Mouse (Mus musculus): ENCODE results near the gene D630003M21Rik.

DNA sequence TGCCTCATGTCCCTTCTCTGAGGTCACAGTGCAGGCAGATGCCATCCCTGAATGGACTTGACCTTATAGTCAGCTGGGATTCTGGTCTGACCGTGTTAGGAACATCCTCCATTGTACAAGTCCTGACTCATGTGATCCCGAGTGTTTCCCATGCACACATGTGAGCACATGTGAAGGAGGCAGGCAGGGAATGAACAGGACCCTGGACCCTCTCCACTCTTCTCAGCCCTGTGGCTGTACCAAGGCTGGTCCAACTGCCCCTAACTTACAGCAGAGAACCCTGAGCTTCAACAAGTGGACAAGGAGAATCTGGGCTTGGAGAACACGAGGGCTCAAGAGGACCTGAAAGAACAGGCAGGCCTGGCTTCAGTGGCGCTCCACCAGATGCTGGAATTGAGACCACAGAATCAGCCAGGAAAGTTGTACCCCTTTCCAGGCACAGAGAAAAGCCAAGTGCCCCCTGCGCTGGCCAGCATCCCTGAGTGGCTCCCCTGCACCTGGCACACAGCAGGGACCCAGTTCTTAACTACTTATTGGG lies 83.4 kb downstream of the D630003M21Rik start:
- no peak for TF ChIP-seq POLR2A (IDR thresholded peaks at IDR 0.05; ENCODE audit: insufficient read length, low read depth)
- no peak for TF ChIP-seq MYOG (IDR thresholded peaks at IDR 0.05; ENCODE audit: control insufficient read depth in 1 of 3, insufficient read depth in 1 of 3, insufficient read length in 2 of 3, low read depth in 2 of 3)
- no peak for TF ChIP-seq USF1 (IDR thresholded peaks at IDR 0.05; ENCODE audit: low read depth)
- TF ChIP-seq CEBPB (IDR thresholded peaks at IDR 0.05; ENCODE audit: insufficient read depth, poor library complexity, severe bottlenecking), result no peak
- TF ChIP-seq E2F4 (IDR thresholded peaks at IDR 0.05; ENCODE audit: insufficient read depth), result no peak
- TF ChIP-seq TCF12 (IDR thresholded peaks at IDR 0.05; ENCODE audit: insufficient read depth, poor library complexity, severe bottlenecking), result no peak
- TF ChIP-seq POLR2AphosphoS2 (IDR thresholded peaks at IDR 0.05; ENCODE audit: insufficient read length, low read depth), result no peak
- TF ChIP-seq MAX (IDR thresholded peaks at IDR 0.05; ENCODE audit: low read depth), result no peak
- no peak for TF ChIP-seq MYOD1 (IDR thresholded peaks at IDR 0.05; ENCODE audit: control insufficient read depth in 1 of 3, insufficient read length in 2 of 3, low read depth in 2 of 3)
- no peak for TF ChIP-seq TCF3 (IDR thresholded peaks at IDR 0.05; ENCODE audit: insufficient read length, low read depth)
- no peak for TF ChIP-seq SRF (IDR thresholded peaks at IDR 0.05; ENCODE audit: control insufficient read depth, insufficient read length, low read depth)
- no peak for TF ChIP-seq REST (IDR thresholded peaks at IDR 0.05; ENCODE audit: insufficient read depth, insufficient read length)

All from myocyte (in vitro differentiated cells).